Mouse (Mus musculus): Measurements from ENCODE around the gene Polg2.
"Not testable (repeated sequence)": the region's sequence is repeated elsewhere in the genome, so short reads cannot be mapped to it uniquely, and the experiment has no call there.

Gene Polg2

GRCm38 (mm10) chr11:106724916-106725235 lies 54.5 kb downstream of the Polg2 start:
- not testable (repeated sequence) for DNase-seq (ENCODE audit: low spot score in 2 of 2)

- no peak for DNase-seq (ENCODE audit: low spot score in 2 of 2)
Measured at GRCm38 (mm10) chr11:106724176-106724915, 55.0 kb downstream of the Polg2 start.

GRCm38 (mm10) chr11:106723611-106724125 lies 55.7 kb downstream of the Polg2 start:
- DNase-seq (ENCODE audit: low spot score in 2 of 2) = no peak

GRCm38 (mm10) chr11:106722831-106723361 lies 56.4 kb downstream of the Polg2 start:
- DNase-seq (ENCODE audit: low spot score in 2 of 2) = no peak

- DNase-seq (ENCODE audit: low spot score in 2 of 2) = no peak
Measured at GRCm38 (mm10) chr11:106720379-106720778, 59.0 kb downstream of the Polg2 start.

All from natural killer cell, adult 2 months (primary cell).